Mouse (Mus musculus): ENCODE data around the gene Heatr6. TPM values are rescaled to one million over a fixed set of nuclear protein-coding genes. Genes with fewer than 3 reads are reported as not detected.

The Heatr6 gene
- polyA plus RNA-seq, 1 experiment from 2014 or later, result 16.8 TPM

DNA sequence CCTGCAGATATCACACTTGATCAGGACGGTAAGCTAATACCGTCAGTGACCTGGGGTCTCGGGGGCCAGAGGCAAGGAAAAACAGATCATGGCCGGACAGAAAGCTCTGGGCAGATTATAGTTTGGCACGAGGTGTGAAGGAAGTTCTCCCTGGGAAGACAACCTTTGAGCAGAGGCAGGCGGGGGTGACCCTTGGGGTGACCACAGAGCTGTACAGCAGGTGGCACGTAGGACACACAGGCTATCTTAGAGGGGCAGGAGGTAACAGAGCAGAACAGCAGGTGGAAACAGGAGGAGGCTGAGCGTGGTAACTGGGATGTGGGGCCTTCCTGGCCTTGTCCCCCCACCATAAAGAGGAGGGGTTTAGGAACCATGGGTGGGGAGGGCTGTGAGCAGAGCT, 34.8 kb downstream of the Heatr6 start:
- Histone ChIP-seq H3K4me1 (replicated peaks; ENCODE audit: control insufficient read depth, insufficient read depth, low read length) (0 out of 2 replicates have a peak, but pooled peaks cover 2% of the 10 kb centered on the region), H3K36me3 (ENCODE audit: control insufficient read depth, insufficient read depth, low read length) (no peaks in the 10 kb centered on the region), H3K9ac (ENCODE audit: low read depth, low read length) (no peak overlapping the region), H3K27me3 (replicated peaks; ENCODE audit: control insufficient read depth, insufficient read depth, low read length) (no peaks in the 10 kb centered on the region), H3K27ac (ENCODE audit: low read depth, low read length) (no peak overlapping the region), H3K4me2 (no peak overlapping the region), H3K9me3 (ENCODE audit: control insufficient read depth, low read length) (no peaks in the 10 kb centered on the region), H3K4me3 (ENCODE audit: low read depth, low read length) (no peak overlapping the region)
- no peak for ATAC-seq (replicated peaks; ENCODE audit: low FRiP score)
- WGBS, result 78% methylated on average over 8 of the region's 8 CpGs
- no peak for DNase-seq (ENCODE audit: low spot score)

DNA sequence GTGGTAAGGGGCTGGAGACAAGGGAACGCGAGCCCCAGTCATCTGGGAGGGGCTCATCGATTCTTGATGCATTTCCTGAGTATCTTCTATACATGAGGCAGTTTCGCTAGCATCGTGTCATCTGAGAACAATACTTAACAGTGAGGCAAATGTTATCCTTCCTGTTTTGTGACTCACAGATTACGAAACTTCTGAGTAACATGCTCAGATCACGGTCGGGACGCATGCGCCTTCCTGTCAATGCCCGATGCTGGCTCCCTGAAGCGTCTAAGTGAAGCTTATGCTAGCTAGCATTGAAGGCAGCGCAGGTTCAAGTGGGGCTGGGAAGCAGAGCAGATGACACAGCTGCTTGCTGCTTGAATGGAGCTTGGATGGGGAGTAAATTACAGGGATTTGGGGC, 35.8 kb downstream of the Heatr6 start:
- no peak for ATAC-seq (replicated peaks; ENCODE audit: low FRiP score)
- H3K9ac ChIP-seq (ENCODE audit: low read depth, low read length), result no peak overlapping the region
- no peak for DNase-seq (ENCODE audit: low spot score)
- 46% methylated on average over 13 of the region's 13 CpGs for WGBS
- H3K9me3 ChIP-seq (ENCODE audit: control insufficient read depth, low read length), result no peaks in the 10 kb centered on the region
- H3K4me3 ChIP-seq (ENCODE audit: low read depth, low read length), result no peak overlapping the region
- H3K27me3 ChIP-seq (replicated peaks; ENCODE audit: control insufficient read depth, insufficient read depth, low read length), result no peaks in the 10 kb centered on the region
- no peak overlapping the region for H3K27ac ChIP-seq (ENCODE audit: low read depth, low read length)
- no peak overlapping the region for H3K4me2 ChIP-seq
- H3K4me1 ChIP-seq (replicated peaks; ENCODE audit: control insufficient read depth, insufficient read depth, low read length), result 0 out of 2 replicates have a peak, but pooled peaks cover 2% of the 10 kb centered on the region
- no peaks in the 10 kb centered on the region for H3K36me3 ChIP-seq (ENCODE audit: control insufficient read depth, insufficient read depth, low read length)

DNA sequence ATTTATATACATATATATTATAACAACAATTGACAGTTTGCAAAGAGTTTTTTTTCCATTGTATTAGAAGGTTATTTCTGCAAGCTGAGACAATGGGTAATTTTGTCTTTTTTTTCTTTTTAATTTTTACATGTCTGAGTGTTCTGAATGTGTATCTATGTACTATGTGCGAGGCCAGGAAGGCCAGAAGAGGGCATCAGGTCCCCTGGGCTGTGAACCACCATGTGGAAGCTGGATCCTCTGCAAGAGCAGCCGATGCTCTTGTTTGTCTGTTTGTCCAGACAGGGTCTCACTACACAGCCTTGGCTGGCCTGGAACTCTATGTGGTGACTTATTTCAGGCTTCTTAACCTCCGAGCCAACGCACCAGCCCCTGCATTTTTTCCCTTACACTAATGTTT, 37.6 kb downstream of the Heatr6 start:
- no peak overlapping the region for H3K9ac ChIP-seq (ENCODE audit: low read depth, low read length)
- DNase-seq (ENCODE audit: low spot score) (no peak), ATAC-seq (replicated peaks; ENCODE audit: low FRiP score) (no peak)
- H3K27me3 ChIP-seq (replicated peaks; ENCODE audit: control insufficient read depth, insufficient read depth, low read length), result no peaks in the 10 kb centered on the region
- no peaks in the 10 kb centered on the region for H3K9me3 ChIP-seq (ENCODE audit: control insufficient read depth, low read length)
- 0 out of 2 replicates have a peak, but pooled peaks cover 2% of the 10 kb centered on the region for H3K4me1 ChIP-seq (replicated peaks; ENCODE audit: control insufficient read depth, insufficient read depth, low read length)
- H3K4me2 ChIP-seq, result no peak overlapping the region
- H3K36me3 ChIP-seq (ENCODE audit: control insufficient read depth, insufficient read depth, low read length), result no peaks in the 10 kb centered on the region
- 59% methylated on average over 4 of the region's 4 CpGs for WGBS
- no peak overlapping the region for H3K4me3 ChIP-seq (ENCODE audit: low read depth, low read length)
- no peak overlapping the region for H3K27ac ChIP-seq (ENCODE audit: low read depth, low read length)

DNA sequence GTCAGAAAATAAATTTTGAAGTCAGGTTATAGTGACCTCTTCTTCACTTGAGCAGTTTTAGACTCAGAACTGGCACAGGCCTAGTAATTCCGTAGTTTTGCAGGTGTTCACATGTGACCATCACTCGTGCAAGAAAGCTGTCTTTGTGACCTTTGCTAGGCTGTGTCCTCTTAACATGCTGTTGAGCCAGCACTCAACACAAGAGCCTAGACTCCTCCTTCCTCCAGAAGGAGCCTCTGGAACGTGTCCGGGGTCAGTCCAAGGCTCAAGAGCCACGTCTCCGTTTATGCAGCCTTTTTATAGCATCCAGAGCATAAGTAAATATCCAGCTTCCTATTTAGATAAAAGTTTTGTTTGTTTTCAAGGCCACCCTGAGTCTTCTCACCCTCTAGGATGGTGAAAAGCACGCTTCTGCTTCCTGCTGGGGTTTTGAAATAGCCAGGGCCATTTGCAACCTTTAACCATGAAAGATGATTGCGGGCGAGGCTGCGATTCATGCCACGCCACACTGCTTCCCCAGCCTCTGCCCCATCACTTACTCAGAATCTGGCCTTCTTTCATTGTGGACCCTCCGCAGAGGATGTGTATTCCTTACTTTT, 38.9 kb downstream of the Heatr6 start:
- H3K4me2 ChIP-seq, result no peak overlapping the region
- H3K27ac ChIP-seq (ENCODE audit: low read depth, low read length), result no peak overlapping the region

DNA sequence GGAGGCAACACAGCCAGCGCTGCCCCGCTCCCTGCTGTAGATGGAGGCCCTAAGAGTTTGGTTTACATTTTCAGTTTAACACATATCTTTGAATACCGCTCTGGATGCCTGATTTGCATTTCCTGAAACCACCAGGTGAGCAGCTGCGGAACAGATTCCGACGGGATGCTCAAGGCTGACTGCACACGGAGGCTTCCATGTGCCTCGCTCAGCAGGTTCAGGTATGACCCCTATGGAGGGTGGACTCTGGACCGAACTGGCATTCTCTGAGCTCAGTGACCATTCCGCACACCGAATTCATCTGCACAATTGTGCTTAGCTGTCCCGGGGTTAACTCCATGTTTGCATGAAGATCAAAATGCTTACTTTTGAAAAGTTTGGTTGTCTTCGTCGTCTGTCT, 39.8 kb downstream of the Heatr6 start:
- H3K27ac ChIP-seq (ENCODE audit: low read depth, low read length), result no peak overlapping the region
- DNase-seq (ENCODE audit: low spot score), result no peak
- 76% methylated on average over 14 of the region's 14 CpGs for WGBS
- no peaks in the 10 kb centered on the region for H3K9me3 ChIP-seq (ENCODE audit: control insufficient read depth, low read length)
- H3K27me3 ChIP-seq (replicated peaks; ENCODE audit: control insufficient read depth, insufficient read depth, low read length), result no peaks in the 10 kb centered on the region
- no peaks in the 10 kb centered on the region for H3K36me3 ChIP-seq (ENCODE audit: control insufficient read depth, insufficient read depth, low read length)
- no peak overlapping the region for H3K9ac ChIP-seq (ENCODE audit: low read depth, low read length)
- H3K4me1 ChIP-seq (replicated peaks; ENCODE audit: control insufficient read depth, insufficient read depth, low read length), result 0 out of 2 replicates have a peak, but pooled peaks cover 2% of the 10 kb centered on the region
- no peak for ATAC-seq (replicated peaks; ENCODE audit: low FRiP score)
- H3K4me2 ChIP-seq, result no peak overlapping the region
- H3K4me3 ChIP-seq (ENCODE audit: low read depth, low read length), result no peak overlapping the region

More for the DNA sequence above, 38.9 kb downstream of the Heatr6 start:
- no peaks in the 10 kb centered on the region for H3K27me3 ChIP-seq (replicated peaks; ENCODE audit: control insufficient read depth, insufficient read depth, low read length)
- ATAC-seq (replicated peaks; ENCODE audit: low FRiP score), result no peak
- 0 out of 2 replicates have a peak, but pooled peaks cover 2% of the 10 kb centered on the region for H3K4me1 ChIP-seq (replicated peaks; ENCODE audit: control insufficient read depth, insufficient read depth, low read length)
- H3K4me3 ChIP-seq (ENCODE audit: low read depth, low read length), result no peak overlapping the region
- no peaks in the 10 kb centered on the region for H3K9me3 ChIP-seq (ENCODE audit: control insufficient read depth, low read length)
- no peak overlapping the region for H3K9ac ChIP-seq (ENCODE audit: low read depth, low read length)
- no peak for DNase-seq (ENCODE audit: low spot score)
- H3K36me3 ChIP-seq (ENCODE audit: control insufficient read depth, insufficient read depth, low read length), result no peaks in the 10 kb centered on the region
- 81% methylated on average over 12 of the region's 12 CpGs for WGBS

DNA sequence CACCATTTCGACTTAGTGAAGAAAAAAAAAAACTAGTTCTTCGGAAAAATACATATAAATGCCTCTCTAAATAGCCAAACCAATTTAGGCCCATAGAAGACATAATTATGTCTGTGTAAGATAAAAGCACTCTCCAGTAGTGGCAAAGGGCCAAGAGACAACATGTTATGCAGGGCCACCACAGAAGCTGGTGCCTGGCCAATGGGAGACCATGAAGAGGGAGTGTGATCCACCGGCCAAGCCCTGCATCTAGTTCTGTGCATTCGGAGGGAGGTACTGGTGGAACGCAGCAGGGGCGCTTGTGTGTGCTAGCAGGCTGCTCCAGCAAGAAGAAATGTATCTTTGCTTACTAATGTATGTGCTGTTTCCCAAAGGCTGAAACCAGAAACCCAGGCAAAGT, 42.6 kb downstream of the Heatr6 start:
- 76% methylated on average over 6 of the region's 6 CpGs for WGBS
- Histone ChIP-seq H3K4me1 (replicated peaks; ENCODE audit: control insufficient read depth, insufficient read depth, low read length) (no peaks in the 10 kb centered on the region), H3K36me3 (ENCODE audit: control insufficient read depth, insufficient read depth, low read length) (no peaks in the 10 kb centered on the region), H3K4me3 (ENCODE audit: low read depth, low read length) (no peak overlapping the region), H3K4me2 (no peak overlapping the region), H3K9me3 (ENCODE audit: control insufficient read depth, low read length) (no peaks in the 10 kb centered on the region), H3K27ac (ENCODE audit: low read depth, low read length) (no peak overlapping the region), H3K9ac (ENCODE audit: low read depth, low read length) (no peak overlapping the region), H3K27me3 (replicated peaks; ENCODE audit: control insufficient read depth, insufficient read depth, low read length) (no peaks in the 10 kb centered on the region)
- ATAC-seq (replicated peaks; ENCODE audit: low FRiP score) (no peak), DNase-seq (ENCODE audit: low spot score) (no peak)

DNA sequence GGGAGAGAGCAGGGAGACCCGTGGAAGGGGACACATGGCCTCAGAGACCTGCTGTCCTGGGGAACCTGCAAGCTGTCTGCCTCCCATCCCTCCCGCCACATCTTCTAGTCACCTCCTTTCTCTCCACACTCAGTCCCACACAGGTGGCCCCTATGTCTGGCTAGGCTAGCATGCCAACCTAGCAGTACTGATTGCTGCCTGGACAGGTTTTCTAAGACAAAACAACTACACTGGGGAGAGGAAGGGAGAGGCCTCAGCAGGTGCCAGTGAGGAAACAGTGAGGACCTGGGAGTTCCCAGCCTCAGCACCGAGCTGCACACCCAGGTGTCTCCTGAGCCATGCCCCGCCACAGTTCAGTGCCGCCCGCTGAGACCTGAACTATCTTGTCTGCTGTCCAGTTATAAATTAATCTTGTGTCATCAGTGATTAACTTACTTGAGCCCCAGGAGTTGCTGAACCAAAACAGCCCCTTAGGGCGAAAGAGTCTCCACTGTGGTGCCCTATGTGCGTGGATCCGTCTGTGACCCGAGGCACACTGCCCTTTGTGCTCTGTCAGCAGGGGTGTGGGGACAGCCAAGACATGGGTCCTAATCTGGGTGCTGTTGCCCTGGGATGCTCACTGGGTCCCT, 43.6 kb downstream of the Heatr6 start:
- H3K4me1 ChIP-seq (replicated peaks; ENCODE audit: control insufficient read depth, insufficient read depth, low read length), result no peaks in the 10 kb centered on the region
- no peak overlapping the region for H3K9ac ChIP-seq (ENCODE audit: low read depth, low read length)
- H3K27ac ChIP-seq (ENCODE audit: low read depth, low read length), result no peak overlapping the region
- H3K4me3 ChIP-seq (ENCODE audit: low read depth, low read length), result no peak overlapping the region
- no peaks in the 10 kb centered on the region for H3K9me3 ChIP-seq (ENCODE audit: control insufficient read depth, low read length)
- H3K36me3 ChIP-seq (ENCODE audit: control insufficient read depth, insufficient read depth, low read length), result no peaks in the 10 kb centered on the region
- H3K27me3 ChIP-seq (replicated peaks; ENCODE audit: control insufficient read depth, insufficient read depth, low read length), result no peaks in the 10 kb centered on the region
- WGBS, result 78% methylated on average over 10 of the region's 10 CpGs
- no peak overlapping the region for H3K4me2 ChIP-seq
- DNase-seq (ENCODE audit: low spot score) (no peak), ATAC-seq (replicated peaks; ENCODE audit: low FRiP score) (no peak)

DNA sequence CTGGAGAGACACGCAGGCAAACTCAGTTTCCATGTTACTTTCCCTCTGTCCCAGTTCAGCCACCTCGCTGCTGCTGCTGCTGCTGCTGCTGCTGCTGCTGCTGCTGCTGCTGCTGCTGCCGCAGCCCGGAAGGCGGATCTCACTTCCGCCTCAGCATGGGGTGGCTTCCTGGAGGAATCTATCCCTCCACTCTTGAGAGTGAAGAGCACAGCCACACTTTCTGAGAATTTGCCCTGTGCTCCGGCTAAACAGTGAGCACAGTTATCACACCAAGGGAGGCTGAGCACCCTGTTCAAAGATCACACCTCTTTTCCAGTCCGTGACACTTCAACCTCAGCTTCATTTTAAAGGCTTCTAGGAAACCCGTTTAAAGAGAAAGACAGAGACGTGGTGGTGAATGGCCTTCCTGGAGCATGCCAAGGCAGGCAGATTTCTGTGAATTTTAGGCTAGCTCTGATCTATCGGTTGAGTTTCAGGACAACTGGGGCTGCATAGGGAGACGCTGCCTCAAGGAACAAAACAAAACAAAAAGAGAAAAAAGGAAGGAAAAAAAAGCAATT, 46.5 kb downstream of the Heatr6 start:
- H3K9ac ChIP-seq (ENCODE audit: low read depth, low read length), result no peak overlapping the region
- H3K4me3 ChIP-seq (ENCODE audit: low read depth, low read length), result no peak overlapping the region
- no peaks in the 10 kb centered on the region for H3K4me1 ChIP-seq (replicated peaks; ENCODE audit: control insufficient read depth, insufficient read depth, low read length)
- H3K27me3 ChIP-seq (replicated peaks; ENCODE audit: control insufficient read depth, insufficient read depth, low read length), result no peaks in the 10 kb centered on the region
- no peak overlapping the region for H3K4me2 ChIP-seq
- no peaks in the 10 kb centered on the region for H3K36me3 ChIP-seq (ENCODE audit: control insufficient read depth, insufficient read depth, low read length)
- H3K27ac ChIP-seq (ENCODE audit: low read depth, low read length), result no peak overlapping the region
- ATAC-seq (replicated peaks; ENCODE audit: low FRiP score), result no peak
- DNase-seq (ENCODE audit: low spot score), result no peak
- H3K9me3 ChIP-seq (ENCODE audit: control insufficient read depth, low read length), result no peaks in the 10 kb centered on the region
- 63% methylated on average over 12 of the region's 12 CpGs for WGBS

DNA sequence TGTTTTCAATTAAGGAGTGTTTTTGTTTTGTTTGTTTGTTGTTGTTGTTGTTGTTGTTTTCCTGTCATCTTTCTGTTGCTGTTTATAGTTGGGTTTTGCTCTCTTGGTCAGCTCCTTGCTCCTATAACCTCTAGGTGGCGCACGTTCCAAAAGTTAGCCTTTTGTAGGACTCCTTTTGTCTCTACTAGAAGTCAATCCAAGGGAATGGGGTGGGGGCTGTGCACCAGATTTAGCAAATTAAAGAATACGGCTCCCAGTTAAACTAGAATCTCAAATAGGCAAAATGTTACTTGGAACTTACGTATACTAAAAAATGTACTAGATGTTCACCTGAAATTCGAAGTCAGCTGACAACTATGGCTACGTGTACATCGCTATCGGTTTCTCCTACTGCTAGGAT, 48.7 kb downstream of the Heatr6 start:
- Histone ChIP-seq H3K36me3 (ENCODE audit: control insufficient read depth, insufficient read depth, low read length) (no peaks in the 10 kb centered on the region), H3K9ac (ENCODE audit: low read depth, low read length) (no peak overlapping the region), H3K27ac (ENCODE audit: low read depth, low read length) (no peak overlapping the region), H3K4me1 (replicated peaks; ENCODE audit: control insufficient read depth, insufficient read depth, low read length) (no peaks in the 10 kb centered on the region), H3K4me2 (no peak overlapping the region), H3K4me3 (ENCODE audit: low read depth, low read length) (no peak overlapping the region), H3K27me3 (replicated peaks; ENCODE audit: control insufficient read depth, insufficient read depth, low read length) (no peaks in the 10 kb centered on the region), H3K9me3 (ENCODE audit: control insufficient read depth, low read length) (no peaks in the 10 kb centered on the region)
- DNase-seq (ENCODE audit: low spot score) (no peak), ATAC-seq (replicated peaks; ENCODE audit: low FRiP score) (no peak)
- WGBS, result 66% methylated on average over 8 of the region's 8 CpGs

Data from liver, embryonic 11.5 days (tissue).